ENCODE assay signal across 28 mouse cellular contexts in genomic region chr8:94273289-94273850, GRCm38 (mm10). TPM values are rescaled to one million over a fixed set of nuclear protein-coding genes. Genes with fewer than 3 reads are reported as not detected.
"Had no signal": no experiment of that assay in that cellular context is flagged by ENCODE, and none has a peak within 500 bp of the region (broad histone marks: within the 10 kb centered on the region; RNA-seq: fewer than 3 reads in every experiment).

No protein-coding gene starts in this region.

- H3K4me2 ChIP-seq: heart, embryonic 11.5 days; heart, embryonic 13.5 days; heart, embryonic 15.5 days; hindbrain, embryonic 12.5 days; hindbrain, embryonic 14.5 days; kidney, embryonic 15.5 days; limb, embryonic 13.5 days; limb, embryonic 15.5 days; liver, embryonic 12.5 days had no signal

- H3K4me1 ChIP-seq: hindbrain, embryonic 10.5 days; hindbrain, embryonic 12.5 days; kidney, embryonic 15.5 days had no signal

- H3K9me3 ChIP-seq: heart, embryonic 13.5 days; heart, embryonic 15.5 days; hindbrain, embryonic 10.5 days; hindbrain, embryonic 12.5 days; kidney, embryonic 15.5 days; limb, embryonic 13.5 days; limb, embryonic 15.5 days; liver, embryonic 12.5 days had no signal

- DNase-seq: gastrocnemius, postnatal 14 days; heart, adult 2 months; heart, postnatal 14 days; heart, postnatal 36 days; kidney, adult 11 months; kidney, adult 2 months; kidney, adult 9 months; kidney, postnatal 14 days; layer of hippocampus, adult 9-11 months; layer of hippocampus, postnatal 36 days; left cerebral cortex, postnatal 4 days had no signal

- H3K36me3 ChIP-seq: heart, embryonic 13.5 days; heart, embryonic 15.5 days; hindbrain, embryonic 10.5 days; hindbrain, embryonic 12.5 days; kidney, embryonic 15.5 days; limb, embryonic 13.5 days; limb, embryonic 15.5 days; liver, embryonic 12.5 days had no signal

- H3K4me3 ChIP-seq: heart, adult 2 months; heart, embryonic 13.5 days; heart, embryonic 15.5 days; hindbrain, embryonic 10.5 days; hindbrain, embryonic 12.5 days; kidney, embryonic 15.5 days; limb, embryonic 13.5 days; limb, embryonic 15.5 days; liver, embryonic 12.5 days had no signal

- ATAC-seq: hindbrain, embryonic 16.5 days; intestine, embryonic 16.5 days; liver, embryonic 12.5 days had no signal

- H3K27ac ChIP-seq: heart, adult 2 months; heart, embryonic 13.5 days; heart, embryonic 15.5 days; hindbrain, embryonic 10.5 days; hindbrain, embryonic 12.5 days; hindbrain, embryonic 14.5 days; kidney, embryonic 15.5 days; kidney, postnatal 0 days; limb, embryonic 13.5 days; limb, embryonic 15.5 days; liver, embryonic 12.5 days; liver, embryonic 14.5 days had no signal

- H3K27me3 ChIP-seq: heart, embryonic 13.5 days; heart, embryonic 15.5 days; hindbrain, embryonic 12.5 days; kidney, embryonic 15.5 days; limb, embryonic 13.5 days; limb, embryonic 15.5 days; liver, embryonic 12.5 days had no signal

- H3K9ac ChIP-seq: heart, embryonic 13.5 days; heart, embryonic 15.5 days; hindbrain, embryonic 12.5 days; hindbrain, embryonic 14.5 days; kidney, embryonic 15.5 days; limb, embryonic 13.5 days; limb, embryonic 15.5 days; liver, embryonic 12.5 days; liver, embryonic 14.5 days had no signal

RNA-seq across cellular contexts. Expression of gene Slc12a3, which starts 55.6 kb away (rescaled TPM):
- total RNA-seq: gastrocnemius, adult 8-10 months; gastrocnemius, postnatal 14 days; granulocyte monocyte progenitor cell, adult 5-6 weeks had no signal
- polyA plus RNA-seq: heart, embryonic 13.5 days; hindbrain, embryonic 12.5 days; limb, embryonic 11.5 days; limb, embryonic 13.5 days; limb, embryonic 15.5 days; liver, embryonic 12.5 days had no signal
